Mouse (Mus musculus): ENCODE data around the gene Dner.

- no peak for TF ChIP-seq POLR2A (IDR thresholded peaks at IDR 0.05; ENCODE audit: borderline replicate concordance, low read depth, low read length)
- TF ChIP-seq CTCF (IDR thresholded peaks at IDR 0.05; ENCODE audit: low read depth, low read length), result no peak
Observed at GRCm38 (mm10) chr1:84667660-84668059, 28.4 kb downstream of the Dner start.

All from bone marrow macrophage, adult 2 months (primary cell).